Mouse (Mus musculus) MEL (cell line): ENCODE measurements at regions not wholly inside any gene's neighbourhood (a gene's known extent, or its start where the extent isn't known, plus 50 kb on each side); places are given as distances from the start of the nearest gene placed in this dataset.

Experiments used
- EP300 ChIP-seq, 2 experiments: IDR thresholded peaks; 2 replicates each; pipeline ENCODE4 v1.6.1; 2011; ENCODE audit warnings: improper control_type of control experiment in 2 of 2, low read length in 2 of 2, low read depth in 1 of 2, mild to moderate bottlenecking in 1 of 2
- GATA1 ChIP-seq: IDR thresholded peaks from 2 replicates; pipeline ENCODE4 v1.6.1; 2011; ENCODE audit warnings: low read depth, low read length, improper control_type of control experiment
- TBP ChIP-seq: IDR thresholded peaks from 2 replicates; pipeline ENCODE4 v1.8.0; 2011; ENCODE audit warnings: low read depth, low read length, improper control_type of control experiment

DNA sequence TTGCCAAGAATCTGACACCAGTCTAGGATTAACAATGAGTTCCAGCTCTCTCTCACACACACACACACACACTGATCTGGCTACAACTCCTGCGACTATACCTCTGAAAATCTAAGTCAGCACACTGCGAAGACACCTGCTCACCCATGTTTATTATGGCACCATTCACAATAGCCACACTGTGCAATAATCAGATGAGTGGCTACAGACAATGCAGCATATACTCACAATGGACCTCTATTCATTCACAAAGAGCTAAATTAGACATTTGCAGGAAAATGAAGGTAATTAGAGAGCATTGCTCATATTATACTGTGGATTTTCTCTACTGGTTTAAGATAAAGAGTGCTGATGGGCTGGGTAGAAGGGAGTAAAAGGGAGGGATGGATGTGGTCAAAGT, 116.3 kb downstream of the Rbm46 start:
- TF ChIP-seq TBP: no peak
- no peak for TF ChIP-seq EP300 (IDR thresholded peaks at IDR 0.05; ENCODE audit: low read depth in 1 of 2, low read length in 2 of 2)
- no peak for TF ChIP-seq GATA1
